Mouse (Mus musculus): Measurements from ENCODE around the gene Cxcl13. TPM values are rescaled to one million over a fixed set of nuclear protein-coding genes. Genes with fewer than 3 reads are reported as not detected.

Cxcl13 gene
- total RNA-seq, 2 experiments from 2014 or later: not detected

DNA sequence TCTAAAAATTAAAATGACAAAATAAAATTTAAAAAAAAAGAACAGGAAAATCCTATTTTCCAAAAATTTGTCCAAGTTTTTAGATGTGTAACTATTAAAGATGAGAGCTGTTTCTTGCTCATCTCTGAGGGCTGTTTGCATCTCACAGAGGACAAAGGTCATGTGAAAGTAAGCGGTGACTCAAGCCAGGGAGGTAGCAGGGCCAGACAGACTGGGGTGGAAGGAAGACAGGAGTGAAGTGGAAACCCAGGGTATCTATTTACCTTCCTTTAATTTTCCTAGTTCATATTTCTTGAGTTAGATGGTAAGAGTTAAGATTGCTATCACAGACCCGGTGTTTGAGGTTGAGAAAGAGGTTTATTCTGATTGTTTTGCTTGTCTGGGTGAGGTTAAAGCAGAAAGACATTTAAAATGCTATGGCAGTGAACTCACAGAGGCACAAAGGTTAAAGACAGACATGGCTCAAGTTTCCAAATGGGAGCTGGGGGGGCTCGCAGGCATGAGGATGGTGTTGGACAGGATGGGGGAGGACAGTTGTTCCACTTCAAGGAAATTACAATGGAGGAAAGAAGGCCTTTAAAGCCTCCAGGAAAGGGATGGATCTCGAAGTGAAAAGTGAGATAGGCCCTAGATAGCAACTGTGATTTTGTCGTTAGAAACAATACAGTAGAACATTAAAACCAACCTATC lies 27.2 kb downstream of the Cxcl13 start:
- no peak for DNase-seq (ENCODE audit: low spot score in 2 of 2)

DNA sequence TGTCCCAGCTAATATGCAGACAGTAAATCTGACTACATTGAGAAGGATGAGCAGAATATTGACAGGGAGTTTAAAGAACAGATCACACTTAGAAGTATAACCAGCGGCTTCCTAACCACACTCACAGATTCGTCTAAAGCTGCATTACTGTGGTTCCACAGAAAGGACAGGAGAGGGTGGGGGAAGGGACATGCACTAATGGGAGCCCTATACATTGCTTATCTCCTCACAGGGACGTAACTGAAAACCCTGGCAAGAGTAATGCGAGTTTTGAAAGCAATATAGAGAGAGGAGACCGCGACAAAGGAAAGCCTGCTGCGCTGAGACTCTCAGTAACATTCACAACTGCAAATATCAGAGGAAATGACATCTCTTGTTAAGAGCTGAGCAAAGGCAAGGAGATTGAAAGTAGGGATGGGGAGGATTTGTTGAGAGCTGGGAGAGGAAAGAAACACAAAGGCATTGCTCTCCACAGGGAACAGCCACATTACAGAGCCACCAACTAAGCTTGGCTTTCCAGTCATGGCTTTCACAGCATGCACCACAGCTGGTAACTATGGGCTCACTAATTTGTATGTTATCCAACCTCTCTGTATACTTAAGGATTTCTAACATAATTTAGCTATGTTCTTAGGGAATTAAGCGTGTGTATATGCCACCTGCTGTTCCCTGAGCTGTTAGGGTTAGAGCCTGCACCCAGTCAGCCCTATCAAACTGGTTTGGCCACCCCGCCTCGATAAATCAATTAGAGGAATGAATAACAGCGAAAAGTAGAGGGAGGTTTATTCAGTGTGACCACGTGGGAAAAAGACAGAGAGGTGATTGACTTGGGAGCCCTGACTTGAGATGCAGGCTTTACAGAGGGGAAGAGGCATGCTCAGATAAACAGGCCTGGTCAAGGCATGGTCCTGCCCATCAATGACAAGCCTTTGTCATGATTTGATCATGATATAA lies 34.9 kb downstream of the Cxcl13 start:
- no peak for DNase-seq (ENCODE audit: low spot score in 2 of 2)

DNA sequence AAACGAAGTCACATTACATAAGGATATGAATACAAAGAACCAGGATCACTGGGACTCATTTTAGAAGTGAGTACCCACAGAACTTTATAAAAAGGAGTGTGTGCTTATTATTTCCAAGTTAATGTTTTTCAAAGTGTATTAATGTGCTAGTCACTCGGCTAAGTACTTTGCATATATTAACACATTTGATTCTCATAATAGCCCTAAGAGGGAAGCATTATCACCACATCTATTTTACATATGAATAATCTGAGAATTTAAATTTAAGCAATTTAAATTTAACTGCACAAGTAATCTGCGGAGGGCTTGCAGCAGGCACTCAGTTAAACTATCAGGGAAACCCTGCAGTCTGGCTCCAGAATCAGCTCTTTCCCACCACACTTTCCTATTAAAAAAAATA lies 40.5 kb downstream of the Cxcl13 start:
- no peak for DNase-seq (ENCODE audit: low spot score in 2 of 2)

DNA sequence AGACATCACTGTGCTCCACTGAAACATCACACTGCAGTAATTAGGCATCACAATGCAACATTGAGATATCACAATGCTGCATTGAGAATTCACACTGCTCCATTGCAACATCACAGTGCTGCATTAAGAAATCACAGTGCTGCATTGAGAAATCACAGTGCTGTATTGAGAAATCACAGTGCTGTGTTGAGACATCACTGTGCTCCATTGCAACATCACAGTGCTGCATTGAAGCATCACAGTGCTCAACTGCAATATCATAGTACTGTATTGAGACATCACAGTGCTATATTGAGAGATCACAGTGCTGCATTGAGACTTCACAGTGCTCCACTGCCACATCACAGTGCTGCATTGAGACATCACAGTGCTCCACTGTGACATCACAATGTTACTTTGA lies 46.6 kb downstream of the Cxcl13 start:
- DNase-seq (ENCODE audit: low spot score in 2 of 2): no peak

DNA sequence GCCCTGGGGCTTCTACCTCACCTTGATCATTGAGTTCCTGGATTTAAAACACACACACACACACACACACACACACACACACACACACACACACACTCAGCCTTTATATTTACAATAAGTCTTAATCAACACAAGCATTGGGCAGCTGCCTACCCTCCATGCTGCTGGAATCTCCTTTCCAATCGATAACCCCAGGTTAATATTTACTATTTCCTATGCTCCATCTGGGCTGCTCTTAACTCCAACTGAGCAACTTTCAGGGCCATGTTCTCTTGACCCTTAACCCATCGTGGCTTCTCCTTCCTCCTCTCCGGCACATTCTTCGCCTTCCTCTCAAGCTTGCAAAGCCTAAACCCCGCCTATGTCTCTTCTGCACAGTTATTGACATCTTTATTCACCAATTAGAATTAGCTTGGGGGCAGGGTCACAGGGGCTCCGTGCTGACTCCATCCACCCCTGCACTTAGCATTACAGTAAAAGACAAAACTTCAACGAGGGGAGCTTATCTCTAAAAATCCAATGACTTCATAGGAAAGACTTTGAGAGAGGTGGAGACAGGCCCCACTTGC lies 51.6 kb downstream of the Cxcl13 start:
- no peak for DNase-seq (ENCODE audit: low spot score in 2 of 2)

DNA sequence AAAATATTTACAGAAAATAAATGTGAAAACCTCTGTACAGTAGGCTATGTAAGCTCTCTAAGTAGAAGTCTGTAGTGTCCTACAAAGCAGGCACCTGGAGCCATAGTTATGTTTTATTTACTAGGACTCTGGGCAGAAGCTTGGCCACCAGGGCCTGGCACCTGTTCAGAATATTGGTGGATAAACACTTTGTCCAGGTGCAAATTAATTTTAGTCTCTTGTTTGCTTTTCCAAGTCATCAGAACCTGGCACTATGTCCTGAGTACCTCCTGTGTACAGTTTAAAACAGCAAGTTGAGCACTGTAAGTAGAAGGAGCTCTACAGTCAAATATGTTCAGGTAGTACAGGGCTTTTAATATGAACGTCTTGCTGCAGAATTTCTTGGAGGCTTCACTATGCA lies 52.3 kb downstream of the Cxcl13 start:
- DNase-seq (ENCODE audit: low spot score in 2 of 2): no peak

Other genes with a start within 250 kb of the Cxcl13 start
- not detected for gene Gm7978, start 220.8 kb upstream of the Cxcl13 start, total RNA-seq (2021)
- gene Gm7982, start 214.9 kb upstream of the Cxcl13 start, total RNA-seq (2021): not detected
- not detected for gene E330014E10Rik, start 181.0 kb upstream of the Cxcl13 start, total RNA-seq (2021)
- gene Cnot6l, start 207.2 kb downstream of the Cxcl13 start, total RNA-seq (2021): 10 to 100 TPM; 66.8 to 69.1 TPM